Mouse (Mus musculus): ENCODE results near the gene Fut7.
"Not testable (repeated sequence)": the region's sequence is repeated elsewhere in the genome, so short reads cannot be mapped to it uniquely, and the experiment has no call there.

The Fut7 gene

DNA sequence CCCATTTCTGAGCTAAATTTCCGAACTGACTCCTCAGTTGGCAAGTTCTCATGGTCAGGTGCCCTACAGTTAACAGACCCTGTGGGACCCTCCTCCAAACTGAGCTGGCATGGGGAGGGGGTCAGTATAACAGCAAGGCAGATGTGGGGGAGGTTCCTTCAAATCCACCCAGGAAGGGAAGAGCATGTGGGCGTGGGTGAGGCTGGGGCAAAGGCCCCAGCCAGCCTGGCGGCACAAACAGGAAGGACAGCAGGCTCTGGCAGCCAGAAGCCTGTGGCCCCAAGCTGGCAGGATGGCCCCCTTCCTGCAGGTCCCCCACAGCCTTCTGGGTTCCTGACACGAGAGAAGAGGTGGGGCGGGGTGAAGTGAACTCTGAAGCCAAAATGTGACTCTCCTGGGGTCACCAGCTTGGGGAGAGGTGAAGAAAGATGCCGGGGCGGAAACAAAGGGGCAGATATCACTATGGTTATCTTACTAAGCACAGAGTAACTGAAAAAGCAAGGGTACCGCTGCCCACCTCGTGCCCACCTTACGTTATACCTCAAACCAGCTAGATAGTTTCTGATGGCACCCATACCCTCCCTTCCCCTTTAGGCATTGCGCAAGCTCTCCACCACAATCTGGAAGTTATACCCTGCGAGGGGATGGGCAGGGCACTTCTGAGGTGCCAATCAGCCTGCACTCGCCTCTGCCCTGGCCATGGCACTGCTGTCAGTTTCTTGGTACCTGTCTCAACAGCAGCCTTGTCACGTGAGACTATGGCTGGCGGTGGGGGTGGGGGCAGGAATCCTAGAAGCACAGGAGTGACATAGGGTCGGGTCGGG, at the start of gene Fut7:
Gene Fut7 (plus strand): TSS at position 681 of the 824 bp plus-strand sequence.
- in situ Hi-C loops (cut with MboI, MseI), result no loop called here

DNA sequence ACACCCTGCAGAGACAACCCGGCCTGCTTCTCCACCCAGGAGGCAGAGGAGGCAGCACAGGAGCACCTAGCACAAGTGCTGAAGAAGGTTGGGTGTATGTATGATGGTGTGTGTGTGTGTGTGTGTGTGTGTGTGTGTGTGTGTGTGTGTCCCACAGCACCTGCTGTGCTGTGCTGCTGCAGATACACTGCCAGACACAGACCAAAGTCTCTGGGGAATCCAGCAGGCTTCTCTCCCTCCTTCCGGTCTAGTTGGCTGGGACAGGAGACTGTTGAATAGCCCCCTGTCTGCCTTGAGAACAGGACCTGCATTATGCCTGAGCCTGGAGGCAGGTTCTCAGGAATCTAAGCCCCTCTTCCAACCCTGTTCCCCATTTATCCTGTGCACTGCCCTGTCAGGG, 49.6 kb upstream of the Fut7 start:
- in situ Hi-C loops (cut with MboI, MseI), result no loop called here

DNA sequence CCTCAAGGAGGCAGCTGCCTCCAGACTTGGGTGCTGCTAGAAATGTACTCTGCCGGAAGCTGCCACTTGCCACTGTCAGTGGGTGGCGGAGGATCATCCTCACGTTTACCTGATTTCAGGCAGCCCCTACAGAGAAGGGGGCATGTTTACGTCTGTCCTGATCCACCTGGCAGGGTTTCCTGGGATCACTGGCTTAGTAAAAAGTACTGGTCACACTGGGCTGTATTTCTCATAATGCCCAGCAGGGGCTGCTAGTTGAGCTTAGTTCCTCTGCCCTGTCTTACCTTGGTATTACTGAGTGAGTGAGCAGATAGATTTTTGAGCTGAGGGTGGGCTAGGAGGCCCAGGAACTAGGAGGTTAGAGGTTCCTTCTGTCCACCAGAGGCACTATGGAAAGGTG, 46.5 kb upstream of the Fut7 start:
- in situ Hi-C loops (cut with MboI, MseI), result no loop called here

DNA sequence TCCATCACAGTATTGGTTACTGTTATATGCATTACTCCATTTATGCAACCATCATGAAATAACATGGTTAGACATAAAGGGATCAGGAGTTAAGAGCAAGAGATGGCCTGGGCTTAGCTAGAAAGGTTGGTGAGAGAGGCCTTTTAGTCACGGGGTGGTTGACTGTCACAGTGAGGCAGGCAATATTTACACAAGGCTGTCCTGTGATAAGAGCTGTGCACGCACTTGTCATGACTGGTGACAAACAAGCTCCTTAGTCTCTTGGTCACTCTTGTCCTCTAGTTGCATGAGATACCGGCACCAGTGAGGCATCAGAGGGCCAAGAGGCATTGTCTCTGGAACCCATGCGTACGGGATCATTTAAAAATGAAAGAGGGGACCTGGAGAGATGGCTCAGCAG, 38.6 kb upstream of the Fut7 start:
- in situ Hi-C loops (cut with MboI, MseI), result no loop called here

DNA sequence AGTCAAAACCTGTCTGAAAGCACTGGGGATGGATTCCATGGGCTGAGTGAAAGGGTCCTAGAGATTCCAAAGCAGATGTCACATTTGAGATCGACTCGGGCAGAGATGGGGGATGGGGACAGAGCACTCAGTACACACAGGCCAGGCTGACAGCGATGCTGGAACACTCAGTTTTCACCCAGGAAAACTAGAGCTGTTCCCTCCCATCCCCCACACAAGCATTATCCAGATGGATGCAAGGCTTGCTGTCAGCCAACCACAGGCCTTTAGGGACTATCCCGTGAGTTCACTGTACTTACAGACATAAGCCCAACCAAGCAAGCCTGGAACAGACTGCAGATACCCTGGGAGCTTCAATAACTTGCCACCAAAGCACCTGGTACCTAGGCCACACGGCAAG, 31.8 kb upstream of the Fut7 start:
- in situ Hi-C loops (cut with MboI, MseI), result no loop called here

DNA sequence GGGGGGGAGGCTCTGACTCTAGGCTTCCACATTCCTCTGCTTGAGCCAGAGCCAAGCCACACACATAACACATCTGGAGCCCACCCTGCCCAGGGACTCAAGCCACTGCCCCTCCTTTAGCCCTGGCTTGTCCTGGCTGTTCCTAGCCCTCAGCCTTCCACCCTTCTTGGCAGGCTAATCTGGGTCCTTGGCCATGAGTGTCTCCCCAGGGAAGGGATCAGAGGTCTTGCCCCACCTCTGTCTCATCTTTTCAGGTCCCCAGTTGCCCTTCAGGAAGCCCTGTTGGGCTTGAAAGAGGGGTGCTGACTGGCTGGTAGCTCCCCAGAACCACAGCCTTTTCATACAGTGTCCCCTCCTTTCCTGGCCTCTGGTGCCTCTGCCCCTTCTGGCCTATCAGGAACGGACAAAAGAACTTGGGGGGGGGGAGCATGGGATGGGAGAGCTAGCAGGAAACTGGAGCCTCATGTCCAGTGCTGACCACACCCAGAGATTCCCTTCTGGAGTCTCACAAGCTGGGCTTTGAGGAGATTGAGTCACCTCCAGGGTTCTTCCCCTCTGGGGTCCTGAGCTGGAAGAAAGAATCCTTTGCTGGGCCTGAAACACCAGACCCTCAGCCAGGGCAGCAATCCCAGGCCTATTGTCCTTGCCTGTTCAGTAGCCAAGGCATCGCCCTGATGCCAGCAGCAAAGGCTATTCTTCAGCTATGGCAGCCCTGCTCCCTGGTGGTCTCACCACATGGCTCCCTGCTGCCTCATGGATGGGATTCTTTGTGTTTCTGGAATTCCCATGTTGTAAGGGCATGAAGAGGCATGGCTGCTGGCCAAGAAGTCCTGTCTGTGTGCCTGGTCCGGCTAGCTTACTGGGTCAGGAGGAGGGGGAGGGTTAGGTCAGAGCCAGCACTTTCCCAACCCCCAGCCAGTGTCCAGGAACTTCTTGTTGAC, 28.5 kb upstream of the Fut7 start:
- in situ Hi-C loops (cut with MboI, MseI), result no loop called here

DNA sequence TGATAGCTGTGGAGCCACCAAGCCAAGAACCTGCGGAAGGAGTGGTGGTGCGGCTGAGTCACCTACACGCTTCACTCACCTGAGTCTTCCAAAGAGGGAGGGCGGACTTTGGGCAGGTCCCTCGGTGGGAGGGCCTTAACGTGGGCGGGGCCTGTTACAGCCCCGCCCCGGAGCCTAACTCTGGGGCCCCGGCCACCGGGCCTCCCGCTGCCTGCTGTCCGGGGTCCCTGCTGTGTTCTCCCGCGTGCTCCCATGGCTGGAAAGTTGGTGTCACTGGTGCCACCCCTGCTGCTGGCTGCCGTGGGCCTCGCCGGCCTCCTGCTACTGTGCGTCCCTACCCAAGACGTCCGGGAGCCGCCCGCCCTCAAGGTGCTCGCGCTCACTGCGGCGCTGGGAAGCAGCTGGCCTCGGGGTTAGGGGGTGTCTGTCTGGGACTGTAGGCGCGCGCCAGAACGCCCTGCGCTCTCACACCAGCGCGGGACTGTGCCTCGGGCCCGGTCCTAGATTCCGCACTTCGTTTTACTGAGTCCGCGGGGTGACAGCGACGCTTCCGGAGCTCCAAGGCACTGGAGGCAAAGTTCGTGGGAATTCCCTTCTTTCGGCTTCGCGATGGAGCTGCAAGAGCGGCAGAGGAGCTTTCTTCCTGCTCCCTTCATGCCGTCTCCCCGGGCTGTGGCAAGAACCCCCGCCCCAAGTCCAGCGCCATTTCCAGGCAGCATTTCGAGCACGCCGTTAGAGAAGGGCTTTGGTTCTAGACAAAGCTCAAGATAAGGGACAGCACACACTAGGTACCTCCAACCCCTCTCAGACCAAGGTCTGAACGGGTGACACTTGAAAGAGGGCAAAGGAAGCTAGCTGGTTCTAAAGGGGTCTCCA, 27.1 kb upstream of the Fut7 start, which contains the start of gene Entpd2:
Gene Entpd2 (plus strand): TSS at position 154 of the 876 bp plus-strand sequence.
- in situ Hi-C loops (cut with MboI, MseI), result no loop called here

DNA sequence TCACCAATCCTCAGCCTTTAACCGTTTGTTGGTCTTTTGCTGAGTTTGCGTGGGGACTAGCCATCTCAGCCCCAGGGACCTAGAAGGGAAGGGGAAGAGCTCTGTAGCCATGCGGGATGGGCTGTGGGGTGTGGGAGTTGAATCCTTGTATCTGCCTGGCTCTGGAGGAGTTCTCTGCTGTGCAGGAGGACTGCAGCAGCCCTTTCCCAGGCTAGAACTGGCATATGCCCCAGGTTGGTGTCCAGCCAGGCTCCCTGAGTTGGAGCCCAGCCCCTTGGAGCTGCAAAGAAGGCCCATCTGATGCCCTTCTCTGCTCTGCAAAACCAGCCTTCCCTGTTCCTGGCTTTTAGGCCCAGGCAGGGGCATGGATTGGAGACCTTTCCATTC, 26.5 kb upstream of the Fut7 start:
- in situ Hi-C loops (cut with MboI, MseI), result no loop called here

DNA sequence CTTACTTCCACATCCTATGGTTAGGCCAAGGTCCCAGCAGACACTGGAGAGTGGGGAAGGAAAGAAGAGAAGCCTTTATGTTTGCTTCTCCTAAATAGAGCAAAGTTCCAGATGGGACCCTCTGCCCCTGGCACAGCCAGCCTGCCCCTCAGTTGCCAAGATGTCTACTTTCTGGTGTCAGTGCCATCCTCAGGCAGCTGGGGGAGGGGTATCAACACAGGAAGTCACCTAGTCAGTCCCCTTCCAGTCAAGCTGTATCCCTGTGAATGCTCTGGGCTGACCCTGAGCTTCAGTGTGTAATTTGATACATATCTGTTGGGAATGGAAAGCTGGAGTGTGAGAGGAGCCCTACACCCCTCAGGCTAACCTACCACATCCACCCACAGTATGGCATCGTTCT, 26.1 kb upstream of the Fut7 start:
- in situ Hi-C loops (cut with MboI, MseI), result no loop called here

DNA sequence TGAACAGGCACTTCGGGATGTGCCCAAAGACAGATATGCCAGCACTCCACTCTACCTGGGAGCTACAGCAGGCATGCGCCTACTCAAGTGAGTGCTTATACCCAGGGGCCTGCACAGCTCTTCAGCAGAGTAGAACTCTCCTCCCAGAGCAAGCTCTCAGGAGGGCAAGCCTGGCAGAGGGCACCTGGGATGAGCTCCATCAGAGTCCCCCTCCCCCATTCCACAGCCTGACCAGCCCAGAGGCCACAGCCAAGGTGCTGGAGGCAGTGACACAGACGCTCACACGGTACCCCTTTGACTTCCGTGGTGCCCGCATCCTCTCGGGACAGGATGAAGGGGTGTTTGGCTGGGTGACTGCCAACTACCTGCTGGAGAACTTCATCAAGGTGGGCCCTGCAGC, 25.0 kb upstream of the Fut7 start:
- in situ Hi-C loops (cut with MboI, MseI), result no loop called here

DNA sequence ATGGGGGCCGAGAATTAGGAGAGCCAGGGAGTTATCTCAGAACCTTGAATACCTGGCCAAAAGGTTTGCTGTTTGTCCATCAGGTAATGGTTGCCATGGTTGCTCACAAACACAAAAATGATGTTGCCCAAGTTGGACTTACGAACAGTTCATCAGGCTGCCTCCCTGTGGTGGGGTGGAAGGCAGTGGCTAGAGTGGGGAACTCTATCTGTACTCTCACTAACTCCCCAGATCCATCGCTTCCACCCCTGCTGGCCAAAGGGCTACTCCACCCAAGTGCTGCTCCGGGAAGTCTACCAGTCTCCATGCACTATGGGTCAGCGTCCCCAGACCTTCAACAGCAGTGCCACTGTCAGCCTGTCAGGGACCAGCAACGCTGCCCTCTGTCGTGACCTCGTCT, 24.0 kb upstream of the Fut7 start, which contains the start of gene Npdc1:
Gene Npdc1 (plus strand): TSS at position 301 of the 400 bp plus-strand sequence.
- in situ Hi-C loops (cut with MboI, MseI), result no loop called here

DNA sequence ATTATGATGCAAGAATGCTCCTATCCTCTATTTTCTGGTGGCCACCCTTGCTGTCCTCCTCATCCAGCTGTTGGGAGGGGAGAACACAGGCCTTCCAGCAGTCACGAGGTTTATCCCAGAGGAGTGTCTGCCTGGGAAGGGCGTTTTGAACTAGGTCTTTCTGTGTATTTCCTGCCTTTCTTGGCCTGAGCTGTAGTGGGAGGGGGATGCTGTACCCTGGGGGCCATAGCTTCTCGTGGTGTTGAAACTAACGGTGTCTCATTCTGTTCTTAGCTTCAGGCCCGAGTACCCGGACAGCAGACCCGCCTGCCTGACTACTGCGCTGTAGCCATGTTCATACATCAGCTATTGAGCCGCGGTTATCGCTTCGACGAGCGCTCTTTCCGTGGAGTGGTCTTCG, 22.8 kb upstream of the Fut7 start:
- in situ Hi-C loops (cut with MboI, MseI), result no loop called here

DNA sequence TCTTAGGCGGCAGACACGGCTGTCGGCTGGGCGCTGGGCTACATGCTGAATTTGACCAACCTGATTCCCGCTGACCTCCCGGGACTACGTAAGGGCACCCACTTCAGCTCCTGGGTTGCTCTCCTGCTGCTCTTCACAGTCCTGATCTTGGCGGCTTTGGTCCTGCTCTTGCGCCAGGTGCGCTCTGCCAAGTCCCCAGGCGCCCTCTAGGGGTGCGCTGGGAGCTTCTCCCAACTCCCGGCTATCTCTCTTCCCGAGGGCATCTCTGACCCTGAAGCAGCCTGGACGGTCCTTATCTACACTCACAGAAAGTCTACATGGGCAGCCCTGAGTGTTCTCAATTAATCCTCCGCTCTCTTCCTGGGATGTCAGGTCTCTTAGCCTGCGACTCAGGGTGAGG, 22.3 kb upstream of the Fut7 start:
- in situ Hi-C loops (cut with MboI, MseI), result no loop called here

DNA sequence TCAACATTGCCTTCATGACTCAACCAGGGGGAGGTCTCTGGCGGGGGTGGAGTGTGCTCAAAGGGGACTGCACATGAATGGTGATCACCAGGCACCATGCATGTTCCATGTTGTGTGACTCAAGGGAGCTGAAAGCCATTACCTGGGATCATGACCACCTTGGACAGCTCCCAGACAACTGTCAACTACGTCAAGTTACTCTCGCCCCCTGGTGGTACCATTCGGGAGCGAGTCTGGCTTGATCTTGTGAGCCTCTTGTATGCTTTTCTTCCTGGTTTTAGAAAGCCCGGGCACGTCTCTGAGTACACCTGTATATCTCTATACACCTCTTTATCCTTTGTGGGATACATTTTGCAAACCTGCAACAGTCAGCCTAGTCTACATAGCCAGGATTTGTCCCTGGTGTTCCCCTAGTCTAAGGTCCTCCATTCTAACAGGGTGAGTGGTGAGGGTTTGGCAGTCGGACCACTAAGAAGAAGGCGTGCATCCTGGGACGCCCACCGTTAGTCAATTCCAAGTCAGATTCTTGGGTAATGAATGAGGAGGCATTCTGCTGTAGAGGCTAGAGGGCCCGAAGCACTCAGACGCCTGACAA, 20.6 kb upstream of the Fut7 start:
- in situ Hi-C loops (cut with MboI, MseI), result no loop called here

DNA sequence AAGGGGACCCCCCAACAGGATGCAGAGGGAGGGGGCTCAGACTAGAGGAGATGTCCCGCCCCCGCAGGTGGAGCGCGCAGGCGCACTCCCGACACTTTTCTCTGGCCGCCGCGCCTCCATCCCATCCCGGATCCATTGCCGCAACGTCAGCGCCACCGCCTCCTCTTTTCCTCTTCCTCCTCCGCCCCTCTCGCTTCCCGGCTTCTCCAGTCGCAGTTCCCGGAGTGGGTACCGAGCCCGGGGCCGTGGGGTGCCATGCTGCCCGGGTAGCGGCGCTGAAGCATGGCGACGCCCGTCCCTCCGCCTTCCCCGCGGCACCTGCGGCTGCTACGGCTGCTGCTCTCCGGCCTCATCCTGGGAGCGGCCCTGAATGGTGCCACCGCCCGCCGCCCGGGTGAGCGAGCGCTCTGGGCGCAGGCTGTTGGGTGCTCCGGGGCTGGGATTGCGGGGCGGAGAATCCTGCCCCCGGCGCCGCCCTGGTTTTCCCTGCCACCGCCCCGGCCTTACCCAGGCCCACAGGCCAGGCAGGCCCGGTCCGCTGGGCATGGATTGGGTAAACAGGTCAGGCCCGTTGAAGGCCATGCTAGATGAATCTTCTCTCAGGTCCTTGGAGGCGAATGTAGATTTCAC, 20.0 kb upstream of the Fut7 start:
- in situ Hi-C loops (cut with MboI, MseI), result no loop called here

DNA sequence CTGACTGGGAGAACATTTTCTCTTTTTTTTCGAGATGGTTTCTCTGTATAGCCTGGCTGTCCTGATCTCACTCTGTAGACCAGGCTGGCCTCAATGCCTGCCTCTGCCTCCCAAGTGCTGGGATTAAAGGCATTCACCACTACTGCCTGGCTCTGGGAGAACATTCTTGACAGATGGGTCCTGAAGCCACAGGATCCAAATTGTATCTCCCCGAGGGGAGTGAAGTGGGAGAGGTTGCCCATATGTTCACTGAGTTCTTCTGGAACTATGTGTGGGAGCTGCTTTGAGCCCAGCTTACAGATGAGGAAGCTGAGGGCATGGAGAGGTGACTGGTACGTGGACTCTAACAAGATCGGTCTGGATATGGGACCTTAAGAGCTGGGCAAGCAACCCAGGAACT, 19.1 kb upstream of the Fut7 start:
- in situ Hi-C loops (cut with MboI, MseI), result no loop called here

DNA sequence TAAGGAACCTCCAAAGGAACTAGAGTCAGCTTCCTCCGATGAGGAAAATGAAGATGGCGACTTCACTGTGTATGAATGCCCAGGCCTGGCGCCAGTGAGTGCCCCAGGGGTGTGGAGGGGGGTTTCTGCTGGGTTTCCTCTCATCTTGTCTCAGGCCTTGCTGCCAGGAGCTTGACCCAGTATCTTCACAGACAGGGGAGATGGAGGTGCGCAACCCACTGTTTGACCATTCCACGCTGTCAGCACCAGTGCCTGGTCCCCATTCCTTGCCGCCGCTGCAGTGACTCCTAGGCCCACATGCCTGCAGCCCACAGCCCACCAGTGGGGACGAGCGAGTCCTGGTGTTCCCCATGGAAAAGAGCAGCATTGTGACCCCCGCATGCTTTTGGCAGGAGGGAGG, 14.2 kb upstream of the Fut7 start:
- in situ Hi-C loops (cut with MboI, MseI), result no loop called here

DNA sequence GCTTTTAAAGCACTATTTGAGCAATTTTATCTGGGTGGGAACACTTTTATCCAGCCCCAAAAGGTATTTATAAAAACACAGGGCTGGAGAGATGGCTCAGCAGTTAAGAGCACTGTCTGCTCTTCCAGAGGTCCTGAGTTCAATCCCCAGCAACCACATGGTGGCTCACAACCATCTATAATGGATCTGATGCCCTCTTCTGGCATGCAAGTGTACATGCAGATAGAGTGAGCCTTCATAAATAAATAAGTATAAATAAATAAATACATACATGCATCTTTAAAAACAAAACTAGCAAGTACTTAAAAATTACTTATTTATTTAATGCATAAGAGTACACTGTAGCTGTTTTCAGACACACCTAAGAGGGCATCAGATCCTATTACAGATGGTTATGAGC, 9.6 kb upstream of the Fut7 start:
- in situ Hi-C loops (cut with MboI, MseI), result not testable (repeated sequence)

DNA sequence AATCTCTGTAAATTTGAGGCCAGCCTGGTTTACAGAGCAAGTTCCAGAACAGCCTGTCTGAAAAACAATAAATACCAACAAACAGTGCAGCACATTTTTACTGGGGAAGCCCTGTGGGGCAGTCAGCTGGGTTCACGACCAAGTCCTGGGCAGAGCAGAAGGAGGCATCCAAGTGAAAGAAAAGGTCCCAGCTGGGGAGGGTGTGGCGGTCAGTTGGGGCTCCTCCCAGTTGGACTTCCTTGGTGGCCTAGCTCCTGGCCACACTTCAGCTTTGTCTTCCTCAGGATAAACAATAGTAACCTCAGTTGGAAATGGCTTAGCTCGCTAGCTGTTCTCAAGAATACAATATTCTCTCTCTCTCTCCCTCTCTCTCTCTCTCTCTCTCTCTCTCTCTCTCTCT, 5.6 kb upstream of the Fut7 start:
- in situ Hi-C loops (cut with MboI, MseI), result no loop called here

DNA sequence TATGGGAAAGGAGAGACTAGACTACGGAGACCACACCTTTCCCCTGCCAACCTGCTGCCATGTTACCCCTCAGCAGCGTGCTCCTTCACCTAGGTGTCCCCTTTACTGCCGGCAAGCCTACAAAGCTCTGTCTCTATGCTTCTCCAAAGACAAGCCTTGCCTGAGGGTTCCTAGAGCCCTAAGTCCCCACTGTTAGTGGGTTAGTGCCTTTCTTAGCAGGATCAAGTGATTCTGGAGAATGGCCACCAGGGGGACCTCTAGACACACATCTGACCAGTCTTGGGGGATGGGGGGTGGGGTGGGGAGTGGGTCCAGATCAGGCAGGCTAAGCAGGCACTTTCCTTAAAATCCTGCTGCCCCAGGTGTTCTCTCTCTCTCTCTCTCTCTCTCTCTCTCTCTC, 1.2 kb upstream of the Fut7 start:
- in situ Hi-C loops (cut with MboI, MseI), result no loop called here

DNA sequence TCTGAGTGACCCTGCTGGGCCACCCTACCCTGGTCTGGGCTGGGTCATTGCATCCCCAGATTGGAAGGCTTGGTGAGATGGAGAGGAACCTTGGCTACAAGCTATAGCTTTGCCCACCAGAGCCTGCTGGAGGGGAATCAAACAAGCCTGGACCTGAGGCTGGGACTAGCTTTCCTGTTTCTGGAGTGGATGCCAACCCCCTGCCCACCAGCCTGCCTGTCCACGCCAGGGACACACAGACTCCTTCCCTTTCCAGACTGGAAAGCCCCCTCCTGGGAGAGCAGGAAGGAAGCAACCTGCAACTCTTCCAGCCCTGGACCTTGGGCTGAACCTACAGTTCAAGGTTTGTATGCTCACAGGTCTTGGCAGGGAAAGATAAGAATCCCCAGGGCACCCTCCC, 559 bp downstream of the Fut7 start:
- in situ Hi-C loops (cut with MboI, MseI), result no loop called here

Data from T-helper 2 cell (primary cell).